Mouse (Mus musculus): Measurements from ENCODE around the gene Kif5c.

- TF ChIP-seq CTCF (IDR thresholded peaks at IDR 0.05; ENCODE audit: borderline replicate concordance, insufficient read depth, low read length), result no peak
- no peak for TF ChIP-seq POLR2A (IDR thresholded peaks at IDR 0.05; ENCODE audit: low read depth, low read length)
Observed at GRCm38 (mm10) chr2:49813151-49813550, 194.1 kb downstream of the Kif5c start.
